Mouse (Mus musculus) CH12.LX (cell line): ENCODE measurements around the gene Ccdc184.

Experiments
- CTCF ChIP-seq, 2 experiments: IDR thresholded peaks in 1 of 2; conservative IDR thresholded peaks in 1 of 2; 2 replicates each; pipeline ENCODE4 v1.5.1; 2011 to 2012; ENCODE audit warnings: low read depth in 2 of 2, low read length in 2 of 2, improper control_type of control experiment in 1 of 2, inconsistent platforms in 1 of 2, mild to moderate bottlenecking in 1 of 2, moderate library complexity in 1 of 2
- EP300 ChIP-seq: IDR thresholded peaks from 2 replicates; pipeline ENCODE4 v1.6.1; 2011; ENCODE audit warnings: low read length, improper control_type of control experiment
- POLR2A ChIP-seq: IDR thresholded peaks from 2 replicates; pipeline ENCODE4 v1.6.1; 2011; ENCODE audit warnings: low read depth, mild to moderate bottlenecking, improper control_type of control experiment, low read length
- RAD21 ChIP-seq: IDR thresholded peaks from 2 replicates; pipeline ENCODE4 v1.6.1; 2011; ENCODE audit warnings: low read depth, mild to moderate bottlenecking, low read length, improper control_type of control experiment, moderate library complexity

DNA sequence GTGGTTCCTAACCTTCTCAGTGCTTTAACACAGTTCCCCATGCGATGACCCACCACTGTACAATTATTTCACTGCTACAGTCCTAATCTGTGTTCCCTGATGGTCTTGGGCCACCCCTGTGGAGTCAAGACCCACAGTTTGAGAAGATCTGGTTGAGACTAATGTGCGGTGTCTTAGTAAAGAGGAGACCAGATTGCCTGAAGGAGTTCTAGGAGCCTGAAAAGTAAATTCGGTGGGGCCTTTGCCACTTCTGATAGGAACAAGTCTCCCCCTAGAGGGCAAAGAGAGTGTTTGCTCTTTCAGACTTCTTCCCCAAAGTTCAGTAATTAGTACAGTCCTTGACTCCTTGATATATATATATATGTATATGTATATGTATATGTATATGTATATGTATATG is 13.3 kb upstream of the Ccdc184 start:
- TF ChIP-seq POLR2A (no peak), RAD21 (peak; percentile 91), EP300 (no peak), CTCF (conservative IDR thresholded peaks at IDR 0.05 in 1 of 2, IDR thresholded peaks at IDR 0.05 in 1 of 2; ENCODE audit: low read depth in 2 of 2, low read length in 2 of 2) (peak; percentile 62 to 87)
